Comparison of ENCODE assay signal across 13 mouse cellular contexts in genomic region chr8:86766548-86767211, GRCm38 (mm10). TPM values are rescaled to one million over a fixed set of nuclear protein-coding genes. Genes with fewer than 3 reads are reported as not detected.
A peak's percentile ranks its signal among the peaks of the same experiment; 100 is the strongest.
DNase-seq lines count a peak whose midpoint lies in the region; ATAC-seq and TF ChIP-seq lines count a peak whose summit lies in the region.
"Had no signal": no experiment of that assay in that cellular context is flagged by ENCODE, and none has a peak within 500 bp of the region (broad histone marks: within the 10 kb centered on the region; RNA-seq: fewer than 3 reads in every experiment).

No protein-coding gene starts in this region.

- TF ChIP-seq EP300 in CH12.LX (IDR thresholded peaks at IDR 0.05; ENCODE audit: low read length), result no peak

- TF ChIP-seq POLR2A in CH12.LX (IDR thresholded peaks at IDR 0.05; ENCODE audit: low read depth, low read length), result no peak

- no peak overlapping the region for H3K9ac ChIP-seq in hindbrain, postnatal 0 days (replicated peaks; ENCODE audit: low read length)
- no peak overlapping the region for H3K9ac ChIP-seq in hindbrain, embryonic 12.5 days
- H3K9ac ChIP-seq in CH12.LX (ENCODE audit: insufficient read depth, low read depth), result no peak overlapping the region
- H3K9ac ChIP-seq: forebrain, embryonic 15.5 days; hindbrain, embryonic 15.5 days; limb, embryonic 12.5 days had no signal

- H3K27me3 ChIP-seq in hindbrain, postnatal 0 days (ENCODE audit: insufficient read depth, low read length), result no peaks in the 10 kb centered on the region
- 0 out of 2 replicates have a peak, but pooled peaks cover 2% of the 10 kb centered on the region for H3K27me3 ChIP-seq in hindbrain, embryonic 12.5 days
- peaks cover 2% of the 10 kb centered on the region for H3K27me3 ChIP-seq in CH12.LX (replicated peaks)
- H3K27me3 ChIP-seq: forebrain, embryonic 15.5 days; hindbrain, embryonic 15.5 days; limb, embryonic 12.5 days had no signal

- H3K4me1 ChIP-seq in hindbrain, postnatal 0 days (ENCODE audit: insufficient read depth, low read length), result no peaks in the 10 kb centered on the region
- no peaks in the 10 kb centered on the region for H3K4me1 ChIP-seq in hindbrain, embryonic 12.5 days
- peaks cover 2 to 8% of the 10 kb centered on the region in 2 experiments; a peak in 2 of 4 replicates for H3K4me1 ChIP-seq in CH12.LX (ENCODE audit: control insufficient read depth in 1 of 2, insufficient read depth in 2 of 2)
- H3K4me1 ChIP-seq: forebrain, embryonic 15.5 days; hindbrain, embryonic 15.5 days had no signal

- TF ChIP-seq RAD21 in CH12.LX (IDR thresholded peaks at IDR 0.05; ENCODE audit: low read depth, low read length), result no peak

- no peaks in the 10 kb centered on the region for H3K36me3 ChIP-seq in hindbrain, postnatal 0 days (ENCODE audit: insufficient read depth, low read length)
- no peaks in the 10 kb centered on the region for H3K36me3 ChIP-seq in hindbrain, embryonic 12.5 days
- H3K36me3 ChIP-seq in CH12.LX (replicated peaks in 1 of 2; ENCODE audit: control insufficient read depth in 1 of 2, insufficient read depth in 1 of 2, low read length in 1 of 2), result no peaks in the 10 kb centered on the region
- H3K36me3 ChIP-seq: forebrain, embryonic 15.5 days; hindbrain, embryonic 15.5 days; limb, embryonic 12.5 days had no signal

- ATAC-seq in hindbrain, postnatal 0 days, result no peak
- no peak for ATAC-seq in hindbrain, embryonic 12.5 days (ENCODE audit: low FRiP score)
- ATAC-seq: forebrain, embryonic 15.5 days had no signal

- dilution Hi-C loops in CH12.LX (cut with MboI; ENCODE audit: extremely low pct_ligation_motif_present, extremely low pct_unique_long_range_greater_than_20kb, low sequenced_read_pairs), result no loop called here

- in situ Hi-C loops in CH12.LX (cut with MboI; ENCODE audit: low pct_ligation_motif_present, low pct_unique_long_range_greater_than_20kb, low sequenced_read_pairs), result no loop called here

- 81% methylated on average over 9 of the region's 9 CpGs for WGBS in hindbrain, postnatal 0 days
- 88% methylated on average over 9 of the region's 9 CpGs for WGBS in hindbrain, embryonic 12.5 days

- TF ChIP-seq CTCF in hindbrain, postnatal 0 days (IDR thresholded peaks at IDR 0.05; ENCODE audit: low read depth), result no peak
- TF ChIP-seq CTCF in CH12.LX (conservative IDR thresholded peaks at IDR 0.05 in 1 of 2, IDR thresholded peaks at IDR 0.05 in 1 of 2; ENCODE audit: low read depth in 2 of 2, low read length in 2 of 2), result no peak

- intact Hi-C loops in left cerebral cortex, postnatal 36 days (cut with DNase I), result no loop called here

- H3K9me3 ChIP-seq in hindbrain, postnatal 0 days (ENCODE audit: low read length), result no peaks in the 10 kb centered on the region
- H3K9me3 ChIP-seq in hindbrain, embryonic 12.5 days (replicated peaks), result no peaks in the 10 kb centered on the region
- H3K9me3 ChIP-seq in CH12.LX (replicated peaks; ENCODE audit: low read length), result no peaks in the 10 kb centered on the region
- H3K9me3 ChIP-seq: forebrain, embryonic 15.5 days; hindbrain, embryonic 15.5 days; limb, embryonic 12.5 days had no signal

- H3K4me2 ChIP-seq in hindbrain, postnatal 0 days (ENCODE audit: low read depth, low read length), result no peak overlapping the region
- H3K4me2 ChIP-seq in hindbrain, embryonic 12.5 days (replicated peaks), result no peak overlapping the region
- H3K4me2 ChIP-seq in CH12.LX (ENCODE audit: insufficient read depth, low read depth, poor library complexity, severe bottlenecking), result no peak overlapping the region
- H3K4me2 ChIP-seq: forebrain, embryonic 15.5 days; hindbrain, embryonic 15.5 days; limb, embryonic 12.5 days had no signal

- no peak overlapping the region for H3K27ac ChIP-seq in hindbrain, postnatal 0 days
- H3K27ac ChIP-seq in hindbrain, embryonic 12.5 days, result no peak overlapping the region
- H3K27ac ChIP-seq in CH12.LX (ENCODE audit: insufficient read depth, low read depth), result no peak overlapping the region
- H3K27ac ChIP-seq: forebrain, embryonic 15.5 days; hindbrain, embryonic 15.5 days; limb, embryonic 12.5 days had no signal

- peak; percentile 12 for DNase-seq in hindbrain, postnatal 0 days (ENCODE audit: low spot score)
- DNase-seq in CH12.LX (ENCODE audit: extremely low read depth), result no peak
- DNase-seq in brain, adult 2 months (ENCODE audit: low read depth, low spot score), result peak; percentile 63
- DNase-seq in lung, postnatal 10 days, result peak; percentile 58
- DNase-seq in cerebellum, adult 11-12 months, result no peak
- DNase-seq in gastrocnemius, postnatal 4 days (ENCODE audit: low spot score in 2 of 2), result no peak
- DNase-seq in left cerebral cortex, postnatal 36 days (ENCODE audit: low spot score in 2 of 2), result no peak
- DNase-seq: cerebellum, adult 11 months; retina, postnatal 1 day had no signal

- no peaks in the 10 kb centered on the region for H3K79me2 ChIP-seq in CH12.LX (replicated peaks; ENCODE audit: control insufficient read depth, extremely low read depth, insufficient read depth, poor library complexity, severe bottlenecking)

- H3K4me3 ChIP-seq in hindbrain, postnatal 0 days (ENCODE audit: low read length), result no peak overlapping the region
- H3K4me3 ChIP-seq in hindbrain, embryonic 12.5 days, result no peak overlapping the region
- no peak overlapping the region for H3K4me3 ChIP-seq in CH12.LX (replicated peaks in 1 of 3; ENCODE audit: low read depth in 2 of 3, low read length in 2 of 3, poor library complexity in 1 of 3)
- H3K4me3 ChIP-seq: forebrain, embryonic 15.5 days; hindbrain, embryonic 15.5 days; limb, embryonic 12.5 days had no signal

TF ChIP-seq in CH12.LX, 34 proteins besides CTCF, POLR2A, EP300 and RAD21:
- TF ChIP-seq GABPA (IDR thresholded peaks at IDR 0.05; ENCODE audit: insufficient replicate concordance, low read depth, low read length) (no peak), BHLHE40 (IDR thresholded peaks at IDR 0.05; ENCODE audit: low read depth, low read length) (peak; percentile 18; the same call in 1 of the 2 replicates)

RNA-seq across cellular contexts. Expression of gene Siah1a, which starts 20.9 kb away (rescaled TPM):
- total RNA-seq in hindbrain, postnatal 0 days (2014; rRNA removed), result 69.7 and 70.9 TPM in 2 replicates
- 64.0 and 66.1 TPM in 2 replicates for polyA plus RNA-seq in hindbrain, postnatal 0 days (2015; fragmentation: Nextera tagmentation; extraction: Ambion mirVana)
- 87.8 and 92.0 TPM in 2 replicates for polyA plus RNA-seq in hindbrain, embryonic 12.5 days (2016; fragmentation: Nextera tagmentation; extraction: Ambion mirVana)
- total RNA-seq in CH12.LX (2012; rRNA removed) (5.1 and 5.9 TPM in 2 replicates), CH12.LX (2014; rRNA removed) (11.1 and 12.2 TPM in 2 replicates)
- 7.0 and 8.0 TPM in 2 replicates for polyA plus RNA-seq in CH12.LX (2012; ENCODE audit: insufficient read length, low read depth)
- total RNA-seq in gastrocnemius, postnatal 4 days (2021), result 10 to 100 TPM; 21.4 to 26.0 TPM
- total RNA-seq in left cerebral cortex, postnatal 36 days (2021), result 10 to 100 TPM; 31.5 to 34.2 TPM

RNA-seq across cellular contexts. Expression of gene Gm10638, which starts 21.2 kb away (rescaled TPM):
- not detected in 2 replicates for total RNA-seq in hindbrain, postnatal 0 days (2014; rRNA removed)
- polyA plus RNA-seq in hindbrain, postnatal 0 days (2015; fragmentation: Nextera tagmentation; extraction: Ambion mirVana), result 6.7 TPM in 2 replicates
- polyA plus RNA-seq in hindbrain, embryonic 12.5 days (2016; fragmentation: Nextera tagmentation; extraction: Ambion mirVana), result 10.6 TPM in 2 replicates
- total RNA-seq in CH12.LX (2012; rRNA removed), result 0.13 and 0.42 TPM in 2 replicates
- total RNA-seq in CH12.LX (2014; rRNA removed), result not detected in 2 replicates
- polyA plus RNA-seq in CH12.LX (2012; ENCODE audit: insufficient read length, low read depth), result not detected in 2 replicates
- total RNA-seq in gastrocnemius, postnatal 4 days (2021), result 1 to 10 TPM; 6.7 to 8.3 TPM
- 1 to 10 TPM; 2.4 to 4.0 TPM for total RNA-seq in left cerebral cortex, postnatal 36 days (2021)

Comparison
In these comparisons a context has a peak if more than half of its experiments do, and no peak if none do; other contexts are left out.
1. DNase-seq: peak in hindbrain, postnatal 0 days (single experiment), brain, adult 2 months (single experiment) and lung, postnatal 10 days (single experiment); none in CH12.LX (single experiment), cerebellum, adult 11-12 months (single experiment), gastrocnemius, postnatal 4 days (0 of 2) and left cerebral cortex, postnatal 36 days (0 of 2).